Mouse (Mus musculus) small intestine, adult 2 months (tissue): ENCODE measurements at regions not wholly inside any gene's neighbourhood (a gene's known extent, or its start where the extent isn't known, plus 50 kb on each side); places are given as distances from the start of the nearest gene placed in this dataset.

Source experiments
- H3K27ac ChIP-seq: fragments of 200-500 bp; 2 replicates; pipeline ENCODE4 v1.5.1; 2012; ENCODE audit warnings: low read depth, low read length, control low read depth, inconsistent platforms; ENCODE audit not compliant: insufficient read depth
- H3K27me3 ChIP-seq: fragments of 200-500 bp; 2 replicates; pipeline ENCODE4 v1.6.1; 2012; ENCODE audit warnings: mild to moderate bottlenecking, moderate library complexity, low read length, inconsistent platforms; ENCODE audit not compliant: control insufficient read depth, insufficient read depth
- H3K36me3 ChIP-seq: fragments of 200-500 bp; 2 replicates; pipeline ENCODE4 v1.6.1; 2012; ENCODE audit warnings: mild to moderate bottlenecking, low read length, control low read depth, inconsistent platforms; ENCODE audit not compliant: control insufficient read depth, insufficient read depth
- H3K4me1 ChIP-seq: fragments of 200-500 bp; 2 replicates; pipeline ENCODE4 v1.6.1; 2012; ENCODE audit warnings: low read length, inconsistent platforms, mixed read lengths; ENCODE audit not compliant: control insufficient read depth, insufficient read depth, insufficient read length
- H3K4me3 ChIP-seq: fragments of 200-500 bp; 2 replicates; pipeline ENCODE4 v1.5.1; 2012; ENCODE audit warnings: low read depth, mild to moderate bottlenecking, control low read depth, inconsistent platforms, low read length, moderate library complexity
- CTCF ChIP-seq: fragments of 200-500 bp; IDR thresholded peaks from 2 replicates; pipeline ENCODE4 v1.5.1; 2012; ENCODE audit warnings: low read depth, mild to moderate bottlenecking, control low read depth, inconsistent platforms, low read length, moderate library complexity, mixed read lengths; ENCODE audit not compliant: insufficient replicate concordance, insufficient read length; ENCODE audit errors: extremely low read depth
- POLR2A ChIP-seq: fragments of 200-500 bp; IDR thresholded peaks from 2 replicates; pipeline ENCODE4 v1.6.1; 2012; ENCODE audit warnings: low read depth, mild to moderate bottlenecking, control low read depth, inconsistent platforms, low read length, moderate library complexity
- WGBS: fragments of 180-500 bp; shearing (Covaris S2); methylation state at CpG from one replicate; pipeline ENCODE4 v1.1.7; 2018; 5-methylcytosine and 5-hydroxymethylcytosine counted together

DNA sequence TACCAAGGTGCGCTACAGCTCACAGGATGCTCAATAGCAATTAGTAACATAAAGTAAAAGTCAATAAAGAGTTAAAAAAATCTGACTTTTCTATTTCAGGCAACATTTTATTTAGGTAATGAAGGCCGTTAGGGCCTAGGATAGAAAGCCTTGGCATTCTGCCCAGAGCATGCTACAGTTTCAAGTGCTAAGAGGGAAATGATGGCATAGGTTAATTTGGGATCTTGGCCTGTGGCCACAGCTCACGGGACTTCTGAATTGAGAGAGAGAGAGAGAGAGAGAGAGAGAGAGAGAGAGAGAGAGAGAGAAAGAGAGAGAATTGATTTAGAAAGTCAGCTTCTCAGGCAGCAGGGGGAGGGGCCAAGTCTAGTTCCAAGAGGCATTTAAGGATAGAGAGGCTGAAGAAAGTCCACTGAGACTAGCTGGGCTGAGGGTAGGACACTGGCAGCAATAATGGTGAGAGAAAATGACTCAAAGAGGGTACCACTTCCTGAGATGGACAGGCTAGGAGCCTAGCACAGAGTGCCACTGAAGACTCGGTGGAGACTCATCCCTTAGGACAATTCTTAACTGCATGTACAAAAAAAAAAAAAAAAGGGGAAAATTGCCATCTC lies 52.6 kb upstream of the Klf14 start:
- 26% methylated on average over 4 of the region's 4 CpGs for WGBS
- Histone ChIP-seq H3K4me1 (peaks cover 2% of the 10 kb centered on the region; the same call in 1 of the 2 replicates), H3K36me3 (no peaks in the 10 kb centered on the region), H3K27ac (no peak overlapping the region), H3K4me3 (no peak overlapping the region), H3K27me3 (no peaks in the 10 kb centered on the region)
- TF ChIP-seq CTCF: no peak
- TF ChIP-seq POLR2A: no peak

DNA sequence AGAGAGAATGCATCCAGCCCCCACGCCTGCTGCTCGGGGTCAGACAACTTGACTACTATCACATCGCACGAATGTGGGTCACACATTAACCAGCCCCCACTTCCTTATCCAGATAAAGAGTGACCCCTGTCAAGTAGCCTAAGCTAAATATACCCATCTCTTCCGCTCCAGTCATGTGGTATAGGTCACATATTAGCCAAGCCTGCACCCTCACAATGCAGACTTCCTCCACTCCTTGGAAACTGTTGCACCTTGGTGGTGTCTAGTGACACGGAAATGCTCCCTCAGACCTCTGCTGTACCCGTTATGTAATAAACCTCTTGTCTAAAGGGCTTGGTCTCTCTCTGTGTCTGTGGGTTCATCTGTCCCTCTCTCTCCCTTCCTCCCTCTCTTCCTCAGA lies 57.7 kb upstream of the Klf14 start:
- H3K36me3 ChIP-seq: no peaks in the 10 kb centered on the region
- H3K4me3 ChIP-seq: no peak overlapping the region
- TF ChIP-seq CTCF (no peak), POLR2A (no peak)
- no peaks in the 10 kb centered on the region for H3K27me3 ChIP-seq
- no peak overlapping the region for H3K27ac ChIP-seq
- peaks cover 4% of the 10 kb centered on the region; the same call in 1 of the 2 replicates for H3K4me1 ChIP-seq
- 15% methylated on average over 7 of the region's 7 CpGs for WGBS

DNA sequence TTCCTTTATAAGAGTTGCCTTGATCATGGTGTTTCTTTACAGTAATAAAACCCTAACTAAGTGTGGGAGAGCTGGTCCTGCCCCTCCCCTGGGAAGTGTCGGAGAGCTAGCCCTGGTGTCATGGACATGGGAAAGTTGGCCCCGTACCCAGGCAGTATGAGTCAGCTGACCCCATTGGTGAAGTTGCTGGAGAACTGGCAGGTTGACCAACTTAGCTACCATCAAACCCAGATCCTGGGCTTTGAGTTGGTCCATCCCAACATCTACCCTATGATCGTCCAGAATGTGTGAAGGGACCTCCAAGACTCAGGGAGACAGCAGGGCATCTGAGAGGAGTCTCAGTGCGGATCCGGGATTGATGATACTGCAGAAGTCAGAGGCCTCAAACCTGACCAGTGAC lies 62.9 kb upstream of the Klf14 start:
- 88% methylated on average over 5 of the region's 5 CpGs for WGBS
- Histone ChIP-seq H3K4me3 (no peak overlapping the region), H3K27ac (no peak overlapping the region), H3K27me3 (0 out of 2 replicates have a peak, but pooled peaks cover 2% of the 10 kb centered on the region), H3K4me1 (no peaks in the 10 kb centered on the region), H3K36me3 (no peaks in the 10 kb centered on the region)
- TF ChIP-seq CTCF (no peak), POLR2A (no peak)

DNA sequence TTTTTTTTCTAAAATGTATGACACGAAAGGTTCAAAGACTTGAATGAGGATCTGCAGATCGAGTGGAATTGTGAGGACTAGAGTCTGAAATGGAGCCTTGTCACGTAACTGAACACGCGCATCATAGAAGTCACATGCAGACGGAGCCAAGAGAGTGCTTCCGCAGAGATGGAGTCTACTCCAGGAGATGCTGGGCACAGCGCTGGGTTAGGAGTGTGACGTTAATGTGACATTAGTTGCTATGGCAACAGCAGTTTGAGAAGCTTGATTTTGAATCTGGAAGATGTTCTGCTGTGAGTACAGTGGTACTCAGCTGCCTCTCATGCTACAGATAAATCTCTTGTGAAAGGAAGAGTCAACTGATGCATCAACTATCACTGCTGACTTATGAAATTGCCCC lies 70.9 kb upstream of the Klf14 start:
- 84% methylated on average over 9 of the region's 9 CpGs for WGBS
- Histone ChIP-seq H3K36me3 (no peaks in the 10 kb centered on the region), H3K4me1 (no peaks in the 10 kb centered on the region), H3K4me3 (no peak overlapping the region), H3K27me3 (0 out of 2 replicates have a peak, but pooled peaks cover under 1% of the 10 kb centered on the region), H3K27ac (no peak overlapping the region)
- TF ChIP-seq CTCF: no peak

DNA sequence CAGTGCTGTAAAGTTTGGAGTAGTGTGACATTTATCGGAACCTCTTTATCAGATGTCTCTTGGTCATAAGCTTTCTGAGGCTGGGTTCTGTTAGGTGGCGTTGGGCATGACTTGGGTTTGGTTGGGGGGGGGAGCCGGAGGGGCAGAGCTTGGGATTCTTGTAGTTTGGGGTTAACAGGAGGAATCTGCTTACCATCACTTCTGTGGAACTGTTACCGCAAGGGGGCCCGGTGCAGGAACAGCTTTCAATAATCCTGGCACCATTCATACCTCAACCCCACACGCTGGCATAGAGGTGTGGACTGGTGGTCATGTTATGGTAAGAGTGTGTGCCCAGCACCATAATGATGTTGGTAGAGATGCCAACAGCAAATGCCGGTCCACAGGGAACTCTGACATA lies 72.1 kb upstream of the Klf14 start:
- H3K36me3 ChIP-seq: no peaks in the 10 kb centered on the region
- H3K27me3 ChIP-seq: no peaks in the 10 kb centered on the region
- no peak overlapping the region for H3K4me3 ChIP-seq
- TF ChIP-seq POLR2A (no peak), CTCF (no peak)
- WGBS: 83% methylated on average over 7 of the region's 7 CpGs
- no peaks in the 10 kb centered on the region for H3K4me1 ChIP-seq
- H3K27ac ChIP-seq: no peak overlapping the region

DNA sequence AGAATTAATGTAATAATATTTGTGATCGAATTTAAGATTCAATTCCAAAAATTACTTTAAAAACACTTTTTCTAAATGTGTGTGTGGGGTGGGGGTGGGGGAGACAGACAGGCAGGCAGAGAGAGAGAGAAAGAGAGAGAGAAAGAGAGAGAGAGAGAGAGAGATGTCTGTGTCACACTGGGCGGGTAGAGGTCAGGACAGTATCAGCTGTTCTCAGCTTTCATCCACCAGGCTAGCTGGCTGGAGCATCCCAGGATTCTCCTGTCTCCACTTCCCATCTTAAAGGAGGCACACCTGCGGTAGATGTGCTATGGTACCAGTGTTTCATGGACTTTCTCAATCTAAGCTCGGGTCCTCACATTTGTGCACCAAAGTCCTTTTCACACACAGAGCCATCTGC lies 73.3 kb upstream of the Klf14 start:
- 89% methylated on average over 4 of the region's 4 CpGs for WGBS
- H3K27me3 ChIP-seq: no peaks in the 10 kb centered on the region
- no peaks in the 10 kb centered on the region for H3K36me3 ChIP-seq
- no peak overlapping the region for H3K27ac ChIP-seq
- H3K4me1 ChIP-seq: no peaks in the 10 kb centered on the region
- H3K4me3 ChIP-seq: no peak overlapping the region
- TF ChIP-seq CTCF (no peak), POLR2A (no peak)

DNA sequence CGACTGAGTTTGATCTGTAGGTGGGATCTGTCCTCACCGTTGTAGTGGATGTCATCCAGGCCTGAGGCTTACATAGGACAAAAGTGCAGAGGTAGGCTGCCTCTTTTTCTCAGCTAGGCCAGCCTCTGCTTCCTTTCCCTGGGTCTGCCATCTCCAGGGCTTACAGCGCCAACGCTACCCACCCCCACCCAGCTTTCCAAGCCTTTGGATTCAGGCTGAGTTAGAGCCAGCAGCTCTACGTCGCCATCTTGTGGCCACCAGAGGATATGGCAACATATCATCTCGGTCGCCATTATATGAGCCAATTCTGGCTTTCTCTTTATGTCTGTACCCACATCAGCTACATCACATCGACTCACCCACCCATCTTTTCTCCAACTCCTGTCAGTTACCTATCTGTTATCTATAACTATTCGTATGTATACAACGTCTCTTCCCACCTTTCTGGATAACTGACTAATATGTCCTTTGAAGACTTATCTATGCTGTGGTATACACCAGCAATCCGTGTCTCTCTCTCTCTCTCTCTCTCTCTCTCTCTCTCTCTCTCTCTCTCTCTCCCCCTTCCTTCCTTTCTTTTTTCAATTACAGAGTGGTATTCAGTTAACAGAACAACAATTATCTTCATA lies 74.2 kb upstream of the Klf14 start:
- no peaks in the 10 kb centered on the region for H3K4me1 ChIP-seq
- no peaks in the 10 kb centered on the region for H3K27me3 ChIP-seq
- WGBS: 8% methylated on average over 12 of the region's 12 CpGs
- H3K36me3 ChIP-seq: no peaks in the 10 kb centered on the region
- TF ChIP-seq POLR2A (no peak), CTCF (peak; percentile 98; the same call in 1 of the 2 replicates)
- H3K4me3 ChIP-seq: no peak overlapping the region
- H3K27ac ChIP-seq: no peak overlapping the region
